ENCODE assay signal across 12 mouse cellular contexts in the genomic region with DNA sequence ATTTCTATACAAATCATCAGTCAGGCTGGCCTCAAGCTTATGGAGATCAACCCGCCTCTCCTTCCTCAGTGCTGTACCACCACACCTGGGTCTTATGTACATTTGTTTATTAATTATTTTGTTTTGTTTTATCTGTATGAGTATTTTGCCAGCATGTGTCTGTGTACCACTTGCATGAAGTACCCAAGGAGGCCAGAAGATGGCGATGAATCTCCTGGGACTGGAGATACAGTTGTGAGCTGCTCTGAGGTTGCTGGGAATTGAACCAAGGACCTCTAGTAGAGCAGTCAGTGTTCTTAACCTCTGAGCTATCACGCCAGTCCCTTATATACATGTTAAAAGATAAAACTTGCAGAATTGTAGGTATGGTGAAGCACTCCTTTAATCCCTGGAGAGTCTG. TPM values are rescaled to one million over a fixed set of nuclear protein-coding genes. Genes with fewer than 3 reads are reported as not detected.
DNase-seq lines count a peak whose midpoint lies in the region; ATAC-seq and TF ChIP-seq lines count a peak whose summit lies in the region.
"Had no signal": no experiment of that assay in that cellular context is flagged by ENCODE, and none has a peak within 500 bp of the region (broad histone marks: within the 10 kb centered on the region; RNA-seq: fewer than 3 reads in every experiment).

No protein-coding gene starts in this region.

- no peak overlapping the region for H3K9ac ChIP-seq in forebrain, postnatal 0 days
- H3K9ac ChIP-seq in forebrain, embryonic 13.5 days: no peak overlapping the region
- H3K9ac ChIP-seq in lung, postnatal 0 days (replicated peaks; ENCODE audit: low read depth): no peak overlapping the region
- H3K9ac ChIP-seq in forebrain, embryonic 14.5 days (ENCODE audit: low read length): no peak overlapping the region
- H3K9ac ChIP-seq: intestine, embryonic 15.5 days had no signal

- WGBS in forebrain, postnatal 0 days: 47% methylated on average over 3 of the region's 3 CpGs
- 51% methylated on average over 3 of the region's 3 CpGs for WGBS in forebrain, embryonic 13.5 days
- 56% methylated on average over 3 of the region's 3 CpGs for WGBS in lung, postnatal 0 days
- WGBS in lung, adult 2 months: 66% methylated on average over 3 of the region's 3 CpGs
- 41% methylated on average over 3 of the region's 3 CpGs for WGBS in forebrain, embryonic 14.5 days

- no peak overlapping the region for H3K4me2 ChIP-seq in forebrain, postnatal 0 days (ENCODE audit: low read depth)
- H3K4me2 ChIP-seq in forebrain, embryonic 13.5 days: no peak overlapping the region
- H3K4me2 ChIP-seq in lung, postnatal 0 days (replicated peaks; ENCODE audit: low read depth, low read length): no peak overlapping the region
- H3K4me2 ChIP-seq in forebrain, embryonic 14.5 days (ENCODE audit: low read length): no peak overlapping the region
- H3K4me2 ChIP-seq: intestine, embryonic 15.5 days had no signal

- peak; percentile 54 for TF ChIP-seq CTCF in forebrain, postnatal 0 days (IDR thresholded peaks at IDR 0.05; ENCODE audit: low read depth)
- peak; percentile 60 for TF ChIP-seq CTCF in lung, postnatal 0 days (IDR thresholded peaks at IDR 0.05)
- TF ChIP-seq CTCF in lung, adult 2 months (IDR thresholded peaks at IDR 0.05; ENCODE audit: insufficient read depth, low read length): no peak; the same call in 1 of the 2 replicates

- no peaks in the 10 kb centered on the region for H3K9me3 ChIP-seq in forebrain, postnatal 0 days (ENCODE audit: low read length)
- no peaks in the 10 kb centered on the region for H3K9me3 ChIP-seq in forebrain, embryonic 13.5 days (replicated peaks)
- no peaks in the 10 kb centered on the region for H3K9me3 ChIP-seq in lung, postnatal 0 days (ENCODE audit: low read length)
- no peaks in the 10 kb centered on the region for H3K9me3 ChIP-seq in forebrain, embryonic 14.5 days (replicated peaks; ENCODE audit: control insufficient read depth, low read length)
- H3K9me3 ChIP-seq: intestine, embryonic 15.5 days had no signal

- no peak overlapping the region for H3K27ac ChIP-seq in forebrain, postnatal 0 days (ENCODE audit: low read depth, low read length)
- no peak overlapping the region for H3K27ac ChIP-seq in forebrain, embryonic 13.5 days
- no peak overlapping the region for H3K27ac ChIP-seq in lung, postnatal 0 days (ENCODE audit: low read length)
- H3K27ac ChIP-seq in forebrain, embryonic 14.5 days (ENCODE audit: low read depth, low read length): no peak overlapping the region
- H3K27ac ChIP-seq: intestine, embryonic 15.5 days; macrophage had no signal

- ATAC-seq in forebrain, postnatal 0 days: no peak
- ATAC-seq in forebrain, embryonic 13.5 days: no peak
- no peak for ATAC-seq in lung, postnatal 0 days
- no peak for ATAC-seq in forebrain, embryonic 14.5 days
- ATAC-seq: intestine, embryonic 15.5 days had no signal

- H3K4me1 ChIP-seq in forebrain, postnatal 0 days (ENCODE audit: insufficient read depth): no peaks in the 10 kb centered on the region
- no peaks in the 10 kb centered on the region for H3K4me1 ChIP-seq in forebrain, embryonic 13.5 days
- H3K4me1 ChIP-seq in lung, postnatal 0 days (ENCODE audit: insufficient read depth, low read depth, low read length): peaks cover under 1% of the 10 kb centered on the region; the same call in 1 of the 2 replicates
- 0 out of 2 replicates have a peak, but pooled peaks cover 2% of the 10 kb centered on the region for H3K4me1 ChIP-seq in lung, adult 2 months (ENCODE audit: control insufficient read depth, insufficient read depth, low read length)
- no peaks in the 10 kb centered on the region for H3K4me1 ChIP-seq in forebrain, embryonic 14.5 days (ENCODE audit: control insufficient read depth, insufficient read depth, low read length)

- no peak overlapping the region for H3K4me3 ChIP-seq in forebrain, postnatal 0 days (ENCODE audit: low read depth, low read length)
- no peak overlapping the region for H3K4me3 ChIP-seq in forebrain, embryonic 13.5 days
- H3K4me3 ChIP-seq in lung, postnatal 0 days (ENCODE audit: low read depth, low read length): no peak overlapping the region
- H3K4me3 ChIP-seq in lung, adult 2 months (replicated peaks; ENCODE audit: extremely low read depth, low read depth, low read length): no peak overlapping the region
- H3K4me3 ChIP-seq in forebrain, embryonic 14.5 days (ENCODE audit: low read depth, low read length): no peak overlapping the region
- H3K4me3 ChIP-seq: intestine, embryonic 15.5 days had no signal

- no peak for DNase-seq in forebrain, postnatal 0 days
- peak; percentile 21 for DNase-seq in lung, postnatal 0 days (ENCODE audit: low spot score)
- no peak for DNase-seq in lung, adult 2 months
- peak; percentile 22 for DNase-seq in c-Kit-positive CD71-positive TER-119-negative erythroid progenitor cells, embryonic 14.5 days (ENCODE audit: low read depth)
- DNase-seq in thymus, postnatal 14 days: peak; percentile 39
- no peak for DNase-seq in adrenal gland, postnatal 25 days
- no peak for DNase-seq in forebrain, embryonic 14.5 days (ENCODE audit: low spot score)
- DNase-seq: heart, adult 18-20 months had no signal

- TF ChIP-seq POLR2A in lung, adult 2 months (IDR thresholded peaks at IDR 0.05; ENCODE audit: borderline replicate concordance, extremely low read depth, low read depth, low read length): no peak

- no peaks in the 10 kb centered on the region for H3K27me3 ChIP-seq in forebrain, postnatal 0 days (ENCODE audit: insufficient read depth, low read length)
- H3K27me3 ChIP-seq in forebrain, embryonic 13.5 days: no peaks in the 10 kb centered on the region
- no peaks in the 10 kb centered on the region for H3K27me3 ChIP-seq in lung, postnatal 0 days (replicated peaks; ENCODE audit: insufficient read depth, low read length)
- H3K27me3 ChIP-seq in forebrain, embryonic 14.5 days (replicated peaks; ENCODE audit: control insufficient read depth, insufficient read depth, low read length): no peaks in the 10 kb centered on the region
- H3K27me3 ChIP-seq: intestine, embryonic 15.5 days had no signal

- H3K36me3 ChIP-seq in forebrain, postnatal 0 days (ENCODE audit: insufficient read depth): no peaks in the 10 kb centered on the region
- H3K36me3 ChIP-seq in forebrain, embryonic 13.5 days (ENCODE audit: poor library complexity, severe bottlenecking): no peaks in the 10 kb centered on the region
- no peaks in the 10 kb centered on the region for H3K36me3 ChIP-seq in lung, postnatal 0 days (ENCODE audit: insufficient read depth, low read length)
- H3K36me3 ChIP-seq in forebrain, embryonic 14.5 days (ENCODE audit: control insufficient read depth, insufficient read depth, low read length): no peaks in the 10 kb centered on the region
- H3K36me3 ChIP-seq: intestine, embryonic 15.5 days had no signal

- TF ChIP-seq EP300 in lung, postnatal 0 days (IDR thresholded peaks at IDR 0.05): no peak

RNA-seq across cellular contexts. Expression of a gene that starts 10.0 kb away (rescaled TPM):
- 3.6 and 6.3 TPM in 2 replicates for total RNA-seq in forebrain, postnatal 0 days (2014; rRNA removed)
- polyA plus RNA-seq in forebrain, postnatal 0 days (2015; fragmentation: Nextera tagmentation; extraction: Ambion mirVana): 4.2 and 4.6 TPM in 2 replicates
- 3.8 and 4.1 TPM in 2 replicates for polyA plus RNA-seq in forebrain, embryonic 13.5 days (2015; fragmentation: Nextera tagmentation; extraction: Ambion mirVana)
- 20.3 and 23.6 TPM in 2 replicates for polyA plus RNA-seq in lung, postnatal 0 days (2015; fragmentation: Nextera tagmentation; extraction: Ambion mirVana)
- 17.9 and 18.0 TPM in 2 replicates for polyA plus RNA-seq in lung, adult 2 months (2012; rRNA removed)
- total RNA-seq in adrenal gland, postnatal 25 days (2021): 3.8 and 4.0 TPM in 2 replicates
- polyA plus RNA-seq in forebrain, embryonic 14.5 days (2014; fragmentation: Nextera tagmentation; extraction: Ambion mirVana): 5.4 and 6.7 TPM in 2 replicates
- total RNA-seq: neutrophil, adult 5-6 weeks had no signal
- polyA plus RNA-seq: macrophage had no signal

RNA-seq across cellular contexts. Expression of a gene that starts 22.0 kb away (rescaled TPM):
- 2.4 and 3.4 TPM in 2 replicates for total RNA-seq in forebrain, postnatal 0 days (2014; rRNA removed)
- 0.26 and 0.33 TPM in 2 replicates for polyA plus RNA-seq in forebrain, postnatal 0 days (2015; fragmentation: Nextera tagmentation; extraction: Ambion mirVana)
- 0.24 TPM in 1 of 2 replicates, not detected in the other for polyA plus RNA-seq in forebrain, embryonic 13.5 days (2015; fragmentation: Nextera tagmentation; extraction: Ambion mirVana)
- 0.10 TPM in 1 of 2 replicates, not detected in the other for polyA plus RNA-seq in lung, postnatal 0 days (2015; fragmentation: Nextera tagmentation; extraction: Ambion mirVana)
- polyA plus RNA-seq in lung, adult 2 months (2012; rRNA removed): 0.69 and 0.77 TPM in 2 replicates
- 42.0 and 42.8 TPM in 2 replicates for total RNA-seq in adrenal gland, postnatal 25 days (2021)
- polyA plus RNA-seq in forebrain, embryonic 14.5 days (2014; fragmentation: Nextera tagmentation; extraction: Ambion mirVana): not detected in 2 replicates
- total RNA-seq: neutrophil, adult 5-6 weeks had no signal
- polyA plus RNA-seq: intestine, embryonic 15.5 days; macrophage had no signal

RNA-seq across cellular contexts. Expression of a gene that starts 38.8 kb away (rescaled TPM):
- 83.7 and 92.6 TPM in 2 replicates for total RNA-seq in forebrain, postnatal 0 days (2014; rRNA removed)
- polyA plus RNA-seq in forebrain, postnatal 0 days (2015; fragmentation: Nextera tagmentation; extraction: Ambion mirVana): 24.8 and 28.2 TPM in 2 replicates
- 27.7 and 28.6 TPM in 2 replicates for polyA plus RNA-seq in forebrain, embryonic 13.5 days (2015; fragmentation: Nextera tagmentation; extraction: Ambion mirVana)
- 10.8 and 11.4 TPM in 2 replicates for polyA plus RNA-seq in lung, postnatal 0 days (2015; fragmentation: Nextera tagmentation; extraction: Ambion mirVana)
- 60.3 and 65.4 TPM in 2 replicates for polyA plus RNA-seq in lung, adult 2 months (2012; rRNA removed)
- total RNA-seq in adrenal gland, postnatal 25 days (2021): 97.7 and 112 TPM in 2 replicates
- polyA plus RNA-seq in forebrain, embryonic 14.5 days (2014; fragmentation: Nextera tagmentation; extraction: Ambion mirVana): 35.6 and 36.3 TPM in 2 replicates

RNA-seq across cellular contexts. Expression of a gene that starts 40.3 kb away (rescaled TPM):
- 57.1 and 58.5 TPM in 2 replicates for total RNA-seq in forebrain, postnatal 0 days (2014; rRNA removed)
- 45.5 and 78.1 TPM in 2 replicates for polyA plus RNA-seq in forebrain, postnatal 0 days (2015; fragmentation: Nextera tagmentation; extraction: Ambion mirVana)
- polyA plus RNA-seq in forebrain, embryonic 13.5 days (2015; fragmentation: Nextera tagmentation; extraction: Ambion mirVana): 7.7 and 10.8 TPM in 2 replicates
- 0.20 and 0.51 TPM in 2 replicates for polyA plus RNA-seq in lung, postnatal 0 days (2015; fragmentation: Nextera tagmentation; extraction: Ambion mirVana)
- polyA plus RNA-seq in lung, adult 2 months (2012; rRNA removed): 2.6 and 2.8 TPM in 2 replicates
- 2.0 and 3.6 TPM in 2 replicates for total RNA-seq in adrenal gland, postnatal 25 days (2021)
- 19.9 and 34.7 TPM in 2 replicates for polyA plus RNA-seq in forebrain, embryonic 14.5 days (2014; fragmentation: Nextera tagmentation; extraction: Ambion mirVana)
- total RNA-seq: neutrophil, adult 5-6 weeks had no signal
- polyA plus RNA-seq: macrophage had no signal

Comparison
In these comparisons a context has a peak if more than half of its experiments do, and no peak if none do; other contexts are left out.
1. DNase-seq: peak in lung, postnatal 0 days (single experiment), c-Kit-positive CD71-positive TER-119-negative erythroid progenitor cells, embryonic 14.5 days (single experiment) and thymus, postnatal 14 days (single experiment); none in forebrain, postnatal 0 days (single experiment), lung, adult 2 months (single experiment), adrenal gland, postnatal 25 days (single experiment) and forebrain, embryonic 14.5 days (single experiment).